Mouse (Mus musculus): Measurements from ENCODE around the gene Fcgbp.

DNA sequence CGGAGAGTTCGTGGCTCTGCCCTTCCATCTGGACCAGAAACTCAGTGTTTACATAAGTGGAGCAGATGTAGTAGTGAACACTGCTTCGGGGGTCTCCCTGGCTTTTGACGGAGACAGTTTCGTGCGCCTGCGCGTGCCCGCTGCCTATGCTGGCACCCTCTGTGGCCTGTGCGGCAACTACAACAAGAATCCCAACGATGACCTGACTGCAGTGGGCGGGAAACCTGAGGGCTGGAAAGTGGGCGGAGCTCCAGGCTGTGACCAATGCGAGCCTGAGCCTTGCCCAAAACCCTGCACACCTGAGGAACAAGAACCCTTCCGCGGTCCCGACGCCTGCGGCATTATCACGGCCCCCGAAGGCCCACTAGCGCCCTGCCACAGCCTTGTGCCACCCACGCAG lies 33.6 kb downstream of the Fcgbp start:
- no peak for TF ChIP-seq CTCF (IDR thresholded peaks at IDR 0.05; ENCODE audit: low read depth, low read length)
- TF ChIP-seq POLR2A (IDR thresholded peaks at IDR 0.05; ENCODE audit: insufficient read depth, low read length) = no peak
